Mouse (Mus musculus): ENCODE data around the gene Map2k5. TPM values are rescaled to one million over a fixed set of nuclear protein-coding genes. Genes with fewer than 3 reads are reported as not detected.

Gene Map2k5
- polyA plus RNA-seq, 1 experiment from 2014 or later: 29.5 TPM

DNA sequence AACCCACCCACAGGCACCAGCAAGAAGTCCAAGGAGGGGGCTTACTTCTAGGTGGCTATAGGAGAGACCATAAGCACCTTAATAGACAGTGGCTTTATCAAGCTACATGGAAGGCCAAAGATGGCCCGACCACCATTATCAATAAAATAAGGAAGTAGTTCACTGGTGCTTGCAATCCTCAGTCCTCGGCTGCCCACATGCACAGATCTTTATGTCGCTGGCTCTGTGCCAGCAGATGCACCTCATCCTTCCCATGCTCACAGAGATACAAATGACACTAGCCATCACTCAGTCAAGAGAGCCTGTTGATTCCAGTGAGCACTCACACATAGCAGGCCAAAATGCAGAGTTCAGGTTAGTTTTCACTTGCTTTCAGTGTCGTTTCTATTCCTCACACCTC, 89.0 kb downstream of the Map2k5 start:
- no peak for ATAC-seq (replicated peaks; ENCODE audit: low FRiP score, low read depth)
- Histone ChIP-seq H3K27ac (no peak overlapping the region), H3K9me3 (replicated peaks; ENCODE audit: low read length) (no peaks in the 10 kb centered on the region), H3K36me3 (ENCODE audit: insufficient read depth, low read length) (peaks cover 3% of the 10 kb centered on the region; the same call in 1 of the 2 replicates), H3K4me2 (ENCODE audit: low read length) (no peak overlapping the region), H3K4me3 (replicated peaks; ENCODE audit: low read depth, low read length) (no peak overlapping the region), H3K4me1 (replicated peaks; ENCODE audit: insufficient read depth, low read length) (no peaks in the 10 kb centered on the region), H3K27me3 (ENCODE audit: insufficient read depth, low read length) (no peaks in the 10 kb centered on the region), H3K9ac (ENCODE audit: low read depth, low read length) (no peak overlapping the region)
- no peak for DNase-seq (ENCODE audit: low spot score)
- 80% methylated on average over 4 of the region's 4 CpGs for WGBS
- no peak for TF ChIP-seq CTCF (IDR thresholded peaks at IDR 0.05; ENCODE audit: low read depth)

GRCm38 (mm10) chr9:63284392-63284791, 93.3 kb downstream of the Map2k5 start:
- H3K27ac ChIP-seq: no peak overlapping the region
- WGBS: 96% methylated on average over 9 of the region's 9 CpGs
- no peak for ATAC-seq (replicated peaks; ENCODE audit: low FRiP score, low read depth)

GRCm38 (mm10) chr9:63281996-63282395, 95.7 kb downstream of the Map2k5 start:
- ATAC-seq (replicated peaks; ENCODE audit: low FRiP score, low read depth) (no peak), DNase-seq (ENCODE audit: low spot score) (no peak)
- TF ChIP-seq CTCF (IDR thresholded peaks at IDR 0.05; ENCODE audit: low read depth): no peak
- Histone ChIP-seq H3K27me3 (ENCODE audit: insufficient read depth, low read length) (no peaks in the 10 kb centered on the region), H3K4me3 (replicated peaks; ENCODE audit: low read depth, low read length) (no peak overlapping the region), H3K4me2 (ENCODE audit: low read length) (no peak overlapping the region), H3K9ac (ENCODE audit: low read depth, low read length) (no peak overlapping the region), H3K36me3 (ENCODE audit: insufficient read depth, low read length) (0 out of 2 replicates have a peak, but pooled peaks cover 4% of the 10 kb centered on the region), H3K9me3 (replicated peaks; ENCODE audit: low read length) (no peaks in the 10 kb centered on the region), H3K4me1 (replicated peaks; ENCODE audit: insufficient read depth, low read length) (no peaks in the 10 kb centered on the region), H3K27ac (no peak overlapping the region)
- WGBS: 88% methylated on average over 7 of the region's 7 CpGs

More at GRCm38 (mm10) chr9:63284392-63284791, 93.3 kb downstream of the Map2k5 start:
- no peak for DNase-seq (ENCODE audit: low spot score)
- Histone ChIP-seq H3K4me2 (ENCODE audit: low read length) (no peak overlapping the region), H3K27me3 (ENCODE audit: insufficient read depth, low read length) (no peaks in the 10 kb centered on the region), H3K9ac (ENCODE audit: low read depth, low read length) (no peak overlapping the region), H3K4me3 (replicated peaks; ENCODE audit: low read depth, low read length) (no peak overlapping the region), H3K9me3 (replicated peaks; ENCODE audit: low read length) (no peaks in the 10 kb centered on the region), H3K4me1 (replicated peaks; ENCODE audit: insufficient read depth, low read length) (no peaks in the 10 kb centered on the region), H3K36me3 (ENCODE audit: insufficient read depth, low read length) (no peaks in the 10 kb centered on the region)
- TF ChIP-seq CTCF (IDR thresholded peaks at IDR 0.05; ENCODE audit: low read depth): no peak

DNA sequence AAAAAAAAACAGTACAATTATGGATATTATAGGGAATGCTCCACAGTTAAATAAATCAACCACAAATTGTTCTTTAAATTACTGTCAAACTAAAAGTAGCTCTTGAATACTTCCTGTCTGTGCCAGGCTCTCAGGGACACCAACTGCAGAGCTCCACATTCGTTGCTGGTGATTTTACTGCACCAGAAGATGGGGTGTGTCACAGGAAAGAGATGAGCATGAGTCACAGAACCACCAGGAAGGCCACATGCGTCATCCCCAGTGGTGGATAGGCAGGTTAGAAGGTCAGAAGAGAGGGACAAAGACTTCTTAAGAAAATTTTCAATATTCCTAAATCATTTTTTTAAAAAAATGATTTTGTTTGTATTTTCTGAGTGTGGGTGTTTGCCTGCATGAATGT, 96.6 kb downstream of the Map2k5 start:
- no peak overlapping the region for H3K4me3 ChIP-seq (replicated peaks; ENCODE audit: low read depth, low read length)
- WGBS: 78% methylated on average over 2 of the region's 2 CpGs
- 0 out of 2 replicates have a peak, but pooled peaks cover 4% of the 10 kb centered on the region for H3K36me3 ChIP-seq (ENCODE audit: insufficient read depth, low read length)
- TF ChIP-seq CTCF (IDR thresholded peaks at IDR 0.05; ENCODE audit: low read depth): no peak
- DNase-seq (ENCODE audit: low spot score) (no peak), ATAC-seq (replicated peaks; ENCODE audit: low FRiP score, low read depth) (no peak)
- H3K4me1 ChIP-seq (replicated peaks; ENCODE audit: insufficient read depth, low read length): no peaks in the 10 kb centered on the region
- no peak overlapping the region for H3K4me2 ChIP-seq (ENCODE audit: low read length)
- no peak overlapping the region for H3K9ac ChIP-seq (ENCODE audit: low read depth, low read length)
- H3K27ac ChIP-seq: no peak overlapping the region
- H3K27me3 ChIP-seq (ENCODE audit: insufficient read depth, low read length): no peaks in the 10 kb centered on the region
- H3K9me3 ChIP-seq (replicated peaks; ENCODE audit: low read length): no peaks in the 10 kb centered on the region

DNA sequence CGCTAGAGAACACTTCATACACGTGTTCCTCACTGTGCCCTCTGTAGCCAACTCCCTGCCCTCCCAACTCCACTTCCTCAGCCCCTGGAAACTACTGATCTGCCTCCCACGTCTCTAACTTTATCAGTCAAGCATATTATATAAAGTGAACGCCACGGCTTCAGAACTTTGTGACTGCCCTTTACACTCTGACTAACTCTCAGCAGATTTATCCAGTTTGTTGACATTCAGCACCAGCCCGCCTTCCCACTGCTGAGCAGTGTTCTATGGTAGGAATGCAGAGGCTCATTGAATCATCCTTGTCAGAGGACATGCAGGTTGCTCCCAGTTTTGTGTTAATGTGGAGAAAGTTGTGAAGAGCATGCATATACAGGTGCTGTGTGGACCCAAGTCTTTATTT, 103.9 kb downstream of the Map2k5 start:
- 0 out of 2 replicates have a peak, but pooled peaks cover 8% of the 10 kb centered on the region for H3K36me3 ChIP-seq (ENCODE audit: insufficient read depth, low read length)
- H3K27ac ChIP-seq: no peak overlapping the region
- DNase-seq (ENCODE audit: low spot score) (no peak), ATAC-seq (replicated peaks; ENCODE audit: low FRiP score, low read depth) (no peak)
- WGBS: 38% methylated on average over 6 of the region's 6 CpGs
- no peaks in the 10 kb centered on the region for H3K9me3 ChIP-seq (replicated peaks; ENCODE audit: low read length)
- no peak overlapping the region for H3K4me2 ChIP-seq (ENCODE audit: low read length)
- H3K4me1 ChIP-seq (replicated peaks; ENCODE audit: insufficient read depth, low read length): no peaks in the 10 kb centered on the region
- H3K27me3 ChIP-seq (ENCODE audit: insufficient read depth, low read length): no peaks in the 10 kb centered on the region
- H3K4me3 ChIP-seq (replicated peaks; ENCODE audit: low read depth, low read length): no peak overlapping the region
- no peak overlapping the region for H3K9ac ChIP-seq (ENCODE audit: low read depth, low read length)
- no peak for TF ChIP-seq CTCF (IDR thresholded peaks at IDR 0.05; ENCODE audit: low read depth)

DNA sequence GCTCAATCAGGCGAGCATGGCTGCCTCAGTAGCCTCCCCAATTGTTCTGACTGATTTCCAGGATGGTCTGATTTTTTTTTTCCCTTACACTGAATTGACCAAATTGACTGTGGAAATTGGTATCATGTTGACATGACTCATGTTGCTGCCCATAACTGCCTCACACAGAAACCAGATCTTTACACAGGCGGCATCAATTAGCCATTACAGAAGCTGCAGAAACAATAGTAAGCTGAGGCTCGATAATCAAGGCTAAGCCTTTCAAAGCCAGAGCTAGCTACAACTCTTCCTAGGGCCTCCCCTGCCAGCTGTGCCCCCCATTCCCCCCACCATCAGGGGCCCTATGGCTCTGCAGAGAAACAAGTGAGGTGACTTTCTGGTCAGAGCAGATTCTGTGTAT, 107.9 kb downstream of the Map2k5 start:
- WGBS: 61% methylated on average over 3 of the region's 3 CpGs
- TF ChIP-seq CTCF (IDR thresholded peaks at IDR 0.05; ENCODE audit: low read depth): no peak
- H3K27ac ChIP-seq: no peak overlapping the region
- no peaks in the 10 kb centered on the region for H3K9me3 ChIP-seq (replicated peaks; ENCODE audit: low read length)
- H3K4me3 ChIP-seq (replicated peaks; ENCODE audit: low read depth, low read length): no peak overlapping the region
- ATAC-seq (replicated peaks; ENCODE audit: low FRiP score, low read depth) (no peak), DNase-seq (ENCODE audit: low spot score) (no peak)
- no peaks in the 10 kb centered on the region for H3K27me3 ChIP-seq (ENCODE audit: insufficient read depth, low read length)
- no peaks in the 10 kb centered on the region for H3K4me1 ChIP-seq (replicated peaks; ENCODE audit: insufficient read depth, low read length)
- 0 out of 2 replicates have a peak, but pooled peaks cover 4% of the 10 kb centered on the region for H3K36me3 ChIP-seq (ENCODE audit: insufficient read depth, low read length)
- no peak overlapping the region for H3K4me2 ChIP-seq (ENCODE audit: low read length)
- H3K9ac ChIP-seq (ENCODE audit: low read depth, low read length): no peak overlapping the region

DNA sequence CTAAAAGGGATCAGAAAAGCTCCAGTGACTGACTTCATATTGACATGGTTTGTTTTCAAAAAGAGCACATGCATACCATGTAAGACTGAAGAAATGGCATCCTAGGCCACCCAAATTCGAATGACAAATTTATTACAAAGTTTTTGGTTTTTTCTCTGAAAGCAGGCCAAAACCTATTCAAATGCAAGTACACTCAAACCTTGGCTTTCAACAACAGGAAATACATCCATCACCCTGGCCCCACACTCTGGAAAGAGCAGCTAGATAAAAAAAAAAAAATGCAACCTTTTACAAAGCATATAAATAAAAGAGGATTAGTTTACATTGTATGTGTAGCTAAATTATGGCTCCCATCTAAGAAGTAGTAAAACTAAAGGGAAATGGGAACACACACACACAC, 114.5 kb downstream of the Map2k5 start:
- 53% methylated on average over 1 of the region's 1 CpGs for WGBS
- ATAC-seq (replicated peaks; ENCODE audit: low FRiP score, low read depth) (no peak), DNase-seq (ENCODE audit: low spot score) (peak; percentile 55)
- no peak overlapping the region for H3K4me2 ChIP-seq (ENCODE audit: low read length)
- no peak overlapping the region for H3K4me3 ChIP-seq (replicated peaks; ENCODE audit: low read depth, low read length)
- no peaks in the 10 kb centered on the region for H3K9me3 ChIP-seq (replicated peaks; ENCODE audit: low read length)
- H3K9ac ChIP-seq (ENCODE audit: low read depth, low read length): no peak overlapping the region
- H3K36me3 ChIP-seq (ENCODE audit: insufficient read depth, low read length): no peaks in the 10 kb centered on the region
- H3K4me1 ChIP-seq (replicated peaks; ENCODE audit: insufficient read depth, low read length): no peaks in the 10 kb centered on the region
- H3K27me3 ChIP-seq (ENCODE audit: insufficient read depth, low read length): no peaks in the 10 kb centered on the region
- H3K27ac ChIP-seq: no peak overlapping the region
- TF ChIP-seq CTCF (IDR thresholded peaks at IDR 0.05; ENCODE audit: low read depth): no peak

All from kidney, postnatal 0 days (tissue).